Mouse (Mus musculus) stomach, postnatal 0 days (tissue): ENCODE data around the gene Pbx3.

Source experiments
- CTCF ChIP-seq: IDR thresholded peaks from 2 replicates; pipeline ENCODE4 v1.5.1; 2016; ENCODE audit warnings: antibody characterized with exemption, low read depth, mild to moderate bottlenecking, moderate library complexity
- EP300 ChIP-seq: optimal IDR thresholded peaks from 2 replicates; pipeline ENCODE3; 2016; ENCODE audit warnings: antibody characterized with exemption

DNA sequence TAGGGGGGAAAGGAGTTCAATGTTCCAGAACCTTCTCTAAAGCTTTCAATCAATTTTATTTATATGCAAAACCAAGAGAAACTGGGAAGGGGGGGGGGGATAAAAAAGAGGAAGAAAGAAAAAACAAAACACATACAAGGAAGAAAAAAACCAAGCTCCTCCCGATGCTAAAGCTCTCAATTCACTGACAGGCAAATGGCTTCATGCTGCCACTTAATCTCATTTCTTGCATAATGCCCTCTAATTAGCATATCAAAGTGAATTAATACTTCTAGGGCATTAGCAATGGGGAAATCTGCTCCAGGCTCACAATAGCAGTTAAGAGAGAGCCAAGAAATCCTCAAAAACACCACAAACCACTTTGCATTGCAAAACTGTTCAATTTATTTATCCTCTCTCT, 9.3 kb downstream of the Pbx3 start:
- no peak for TF ChIP-seq CTCF
- no peak for TF ChIP-seq EP300
